Mouse (Mus musculus) adrenal gland, adult 2 months (tissue): ENCODE data around the gene Hmga1b. TPM values are rescaled to one million over a fixed set of nuclear protein-coding genes. Genes with fewer than 3 reads are reported as not detected.
"Not testable (repeated sequence)": the region's sequence is repeated elsewhere in the genome, so short reads cannot be mapped to it uniquely, and the experiment has no call there.

Source experiments
- DNase-seq: peaks from one replicate; pipeline ENCODE4 v3.0.0; 2021
- polyA plus RNA-seq: library from polyadenylated mRNA; depleted of rRNA; stranded (reverse); fragments of >200 nt; gene quantifications from 2 replicates; pipeline ENCODE4 v1.2.3, GENCODE M21; 2012
- total RNA-seq, 2 experiments: library from RNA; stranded (reverse); gene quantifications; 2 replicates each; pipeline ENCODE4 v1.2.3; 2021

Gene Hmga1b
- total and polyA plus RNA-seq, 3 experiments: 2.8 to 12.3 (median 5.5) TPM

GRCm38 (mm10) chr11:120731858-120732680 is 30.5 kb upstream of the Hmga1b start, which contains the start of gene Cbr2:
Cbr2 (minus strand) TSS chr11:120732114.
- DNase-seq: no peak

- DNase-seq: peak; percentile 79
Measured at GRCm38 (mm10) chr11:120733521-120733920, 29.1 kb upstream of the Hmga1b start.

- no peak for DNase-seq
Measured at GRCm38 (mm10) chr11:120736424-120736823, 26.2 kb upstream of the Hmga1b start.

- peak; percentile 75 for DNase-seq
Measured at GRCm38 (mm10) chr11:120740981-120741380, 21.6 kb upstream of the Hmga1b start.

GRCm38 (mm10) chr11:120744121-120744701 is 18.4 kb upstream of the Hmga1b start:
- no peak for DNase-seq

- no peak for DNase-seq
Measured at GRCm38 (mm10) chr11:120747974-120748373, 14.6 kb upstream of the Hmga1b start.

- peak; percentile 46 for DNase-seq
Measured at GRCm38 (mm10) chr11:120749430-120749829, 13.2 kb upstream of the Hmga1b start.

- no peak for DNase-seq
Measured at GRCm38 (mm10) chr11:120751606-120752005, 11.0 kb upstream of the Hmga1b start.

GRCm38 (mm10) chr11:120760236-120760635 is 2.4 kb upstream of the Hmga1b start:
- DNase-seq: no peak

GRCm38 (mm10) chr11:120761811-120762671 is 553 bp upstream of the Hmga1b start:
- no peak for DNase-seq

- DNase-seq: not testable (repeated sequence)
Measured at GRCm38 (mm10) chr11:120763121-120763999, 766 bp downstream of the Hmga1b start.

GRCm38 (mm10) chr11:120767023-120767422 is 4.4 kb downstream of the Hmga1b start:
- not testable (repeated sequence) for DNase-seq

GRCm38 (mm10) chr11:120768206-120768605 is 5.6 kb downstream of the Hmga1b start:
- DNase-seq: no peak

- DNase-seq: no peak
Measured at GRCm38 (mm10) chr11:120772749-120773148, 10.2 kb downstream of the Hmga1b start.

- peak; percentile 72 for DNase-seq
Measured at GRCm38 (mm10) chr11:120773463-120774190, 11.0 kb downstream of the Hmga1b start.

GRCm38 (mm10) chr11:120775774-120776469 is 13.3 kb downstream of the Hmga1b start:
- DNase-seq: peak; percentile 94

- DNase-seq: no peak
Measured at GRCm38 (mm10) chr11:120777123-120777522, 14.5 kb downstream of the Hmga1b start.

- DNase-seq: no peak
Measured at GRCm38 (mm10) chr11:120779876-120780275, 17.3 kb downstream of the Hmga1b start.

- DNase-seq: not testable (repeated sequence)
Measured at GRCm38 (mm10) chr11:120781361-120781760, 18.8 kb downstream of the Hmga1b start.
